In genomic region chr9:61596410-61597108, GRCm38 (mm10) we compare ENCODE assay signal across 13 mouse cellular contexts.
DNase-seq lines count a peak whose midpoint lies in the region; ATAC-seq and TF ChIP-seq lines count a peak whose summit lies in the region.
"Had no signal": no experiment of that assay in that cellular context is flagged by ENCODE, and none has a peak within 500 bp of the region (broad histone marks: within the 10 kb centered on the region; RNA-seq: fewer than 3 reads in every experiment).

No protein-coding gene starts in this region.

- WGBS in forebrain, embryonic 10.5 days, result 63% methylated on average over 17 of the region's 17 CpGs
- 39% methylated on average over 17 of the region's 17 CpGs for WGBS in forebrain, embryonic 13.5 days
- 44% methylated on average over 17 of the region's 17 CpGs for WGBS in kidney, adult 2 months
- 55% methylated on average over 17 of the region's 17 CpGs for WGBS in limb, embryonic 10.5 days
- 39% methylated on average over 17 of the region's 17 CpGs for WGBS in midbrain, embryonic 15.5 days

- no peak for TF ChIP-seq POLR2A in kidney, adult 2 months (IDR thresholded peaks at IDR 0.05; ENCODE audit: low read depth, low read length)

- no peak overlapping the region for H3K4me2 ChIP-seq in forebrain, embryonic 13.5 days
- H3K4me2 ChIP-seq in midbrain, embryonic 15.5 days, result no peak overlapping the region
- H3K4me2 ChIP-seq: hindbrain, embryonic 13.5 days had no signal

- DNase-seq in forebrain, embryonic 10.5 days (ENCODE audit: extremely low spot score, low spot score), result no peak
- peak; percentile 10 for DNase-seq in kidney, adult 2 months
- no peak for DNase-seq in kidney, adult 8-10 months
- DNase-seq in limb, embryonic 10.5 days (ENCODE audit: low spot score), result no peak
- peak; percentile 13 to 41 for DNase-seq in lung, postnatal 4 days
- no peak for DNase-seq in left cerebral cortex, adult 11 months (ENCODE audit: low spot score)
- DNase-seq: kidney, postnatal 25 days; thymus, postnatal 36 days had no signal

- 0 out of 2 replicates have a peak overlapping the region, but pooled peaks have one; percentile 0 for H3K27ac ChIP-seq in forebrain, embryonic 10.5 days
- H3K27ac ChIP-seq in forebrain, embryonic 13.5 days, result no peak overlapping the region
- no peak overlapping the region for H3K27ac ChIP-seq in kidney, adult 2 months (ENCODE audit: insufficient read depth, low read depth, low read length)
- peak overlapping the region; percentile 14; the same call in 1 of the 2 replicates for H3K27ac ChIP-seq in limb, embryonic 10.5 days
- no peak overlapping the region for H3K27ac ChIP-seq in midbrain, embryonic 15.5 days
- H3K27ac ChIP-seq: hindbrain, embryonic 13.5 days had no signal

- no peaks in the 10 kb centered on the region for H3K9me3 ChIP-seq in forebrain, embryonic 10.5 days
- H3K9me3 ChIP-seq in forebrain, embryonic 13.5 days (replicated peaks), result no peaks in the 10 kb centered on the region
- no peaks in the 10 kb centered on the region for H3K9me3 ChIP-seq in limb, embryonic 10.5 days (replicated peaks)
- H3K9me3 ChIP-seq in midbrain, embryonic 15.5 days, result no peaks in the 10 kb centered on the region
- H3K9me3 ChIP-seq: G1E; hindbrain, embryonic 13.5 days had no signal

- peaks cover 34% of the 10 kb centered on the region for H3K27me3 ChIP-seq in forebrain, embryonic 10.5 days (ENCODE audit: poor library complexity, severe bottlenecking)
- H3K27me3 ChIP-seq in forebrain, embryonic 13.5 days, result no peaks in the 10 kb centered on the region
- H3K27me3 ChIP-seq in kidney, adult 2 months (replicated peaks; ENCODE audit: control insufficient read depth, insufficient read depth, low read length), result no peaks in the 10 kb centered on the region
- H3K27me3 ChIP-seq in limb, embryonic 10.5 days (ENCODE audit: low read depth, poor library complexity, severe bottlenecking), result peaks cover 24% of the 10 kb centered on the region
- H3K27me3 ChIP-seq in midbrain, embryonic 15.5 days (replicated peaks), result 0 out of 2 replicates have a peak, but pooled peaks cover 5% of the 10 kb centered on the region

- no peak overlapping the region for H3K4me3 ChIP-seq in forebrain, embryonic 10.5 days
- no peak overlapping the region for H3K4me3 ChIP-seq in forebrain, embryonic 13.5 days
- no peak overlapping the region for H3K4me3 ChIP-seq in kidney, adult 2 months (ENCODE audit: insufficient read depth, low read depth, low read length)
- H3K4me3 ChIP-seq in limb, embryonic 10.5 days, result no peak overlapping the region
- H3K4me3 ChIP-seq in midbrain, embryonic 15.5 days, result no peak overlapping the region
- H3K4me3 ChIP-seq: hindbrain, embryonic 13.5 days had no signal

- no peaks in the 10 kb centered on the region for H3K36me3 ChIP-seq in forebrain, embryonic 10.5 days (replicated peaks)
- H3K36me3 ChIP-seq in forebrain, embryonic 13.5 days (ENCODE audit: poor library complexity, severe bottlenecking), result no peaks in the 10 kb centered on the region
- H3K36me3 ChIP-seq in kidney, adult 2 months (ENCODE audit: control insufficient read depth, insufficient read depth, low read length), result no peaks in the 10 kb centered on the region
- no peaks in the 10 kb centered on the region for H3K36me3 ChIP-seq in limb, embryonic 10.5 days
- no peaks in the 10 kb centered on the region for H3K36me3 ChIP-seq in midbrain, embryonic 15.5 days (replicated peaks)
- H3K36me3 ChIP-seq: G1E; hindbrain, embryonic 13.5 days had no signal

- ATAC-seq in forebrain, embryonic 13.5 days, result no peak
- ATAC-seq in midbrain, embryonic 15.5 days (replicated peaks), result no peak
- ATAC-seq: midbrain, embryonic 16.5 days had no signal

- peaks cover 40% of the 10 kb centered on the region for H3K4me1 ChIP-seq in forebrain, embryonic 10.5 days
- H3K4me1 ChIP-seq in forebrain, embryonic 13.5 days, result peaks cover 39% of the 10 kb centered on the region
- no peaks in the 10 kb centered on the region for H3K4me1 ChIP-seq in kidney, adult 2 months (ENCODE audit: control insufficient read depth, insufficient read depth, low read length)
- H3K4me1 ChIP-seq in limb, embryonic 10.5 days, result peaks cover 30% of the 10 kb centered on the region
- peaks cover 16% of the 10 kb centered on the region for H3K4me1 ChIP-seq in midbrain, embryonic 15.5 days

- H3K9ac ChIP-seq in forebrain, embryonic 13.5 days, result no peak overlapping the region
- H3K9ac ChIP-seq in midbrain, embryonic 15.5 days, result no peak overlapping the region
- H3K9ac ChIP-seq: hindbrain, embryonic 13.5 days had no signal

- no peak for TF ChIP-seq CTCF in kidney, adult 2 months (conservative IDR thresholded peaks at IDR 0.05; ENCODE audit: insufficient read depth, insufficient read length, low read depth, low read length)

Comparison
In these comparisons a context has a peak if more than half of its experiments do, and no peak if none do; other contexts are left out.
1. DNase-seq: peak in kidney, adult 2 months (single experiment) and lung, postnatal 4 days (2 of 2); none in forebrain, embryonic 10.5 days (single experiment), kidney, adult 8-10 months (0 of 2), limb, embryonic 10.5 days (single experiment) and left cerebral cortex, adult 11 months (single experiment).
2. H3K27ac ChIP-seq: peak in forebrain, embryonic 10.5 days (single experiment) and limb, embryonic 10.5 days (single experiment); none in forebrain, embryonic 13.5 days (single experiment), kidney, adult 2 months (single experiment) and midbrain, embryonic 15.5 days (single experiment).